Mouse (Mus musculus) CH12.LX (cell line): ENCODE results near the gene Hnrnpa1. TPM values are rescaled to one million over a fixed set of nuclear protein-coding genes. Genes with fewer than 3 reads are reported as not detected.

ENCODE experiments used
- DNase-seq: peaks from one replicate; pipeline ENCODE4 v3.0.0-alpha.2; 2013; ENCODE audit errors: extremely low read depth
- H3K27ac ChIP-seq: 2 replicates; pipeline ENCODE4 v1.5.1; 2012; ENCODE audit warnings: low read depth, mild to moderate bottlenecking, control low read depth, moderate library complexity; ENCODE audit not compliant: insufficient read depth
- H3K27me3 ChIP-seq: replicated peaks from 2 replicates; pipeline ENCODE3; 2012; ENCODE audit warnings: inconsistent platforms
- H3K36me3 ChIP-seq, 2 experiments: replicated peaks in 1 of 2; 2 replicates each; pipeline versions ENCODE3 to v1.6.1; 2012; ENCODE audit warnings: inconsistent platforms in 1 of 2, low read length in 1 of 2, mild to moderate bottlenecking in 1 of 2, mixed read lengths in 1 of 2, moderate library complexity in 1 of 2; ENCODE audit not compliant: control insufficient read depth in 1 of 2, insufficient read depth in 1 of 2
- H3K4me1 ChIP-seq, 2 experiments: 2 replicates each; pipeline ENCODE4 v1.6.1; 2012; ENCODE audit warnings: inconsistent platforms in 1 of 2, moderate library complexity in 1 of 2; ENCODE audit not compliant: insufficient read depth in 2 of 2, control insufficient read depth in 1 of 2
- H3K4me2 ChIP-seq: 2 replicates; pipeline ENCODE4 v1.6.1; 2012; ENCODE audit warnings: low read depth, mild to moderate bottlenecking, control low read depth; ENCODE audit not compliant: poor library complexity, insufficient read depth, severe bottlenecking
- H3K4me3 ChIP-seq, 3 experiments: fragments of 150-350 bp in 1 of 3; sonication (generic) in 1 of 3; replicated peaks in 1 of 3; 2 replicates each; pipeline versions ENCODE3 to v1.5.1; 2011 to 2012; ENCODE audit warnings: low read depth in 2 of 3, low read length in 2 of 3, mild to moderate bottlenecking in 2 of 3, moderate library complexity in 2 of 3, control low read depth in 1 of 3, improper control_type of control experiment in 1 of 3, inconsistent platforms in 1 of 3, mixed read lengths in 1 of 3; ENCODE audit not compliant: poor library complexity in 1 of 3
- H3K79me2 ChIP-seq: replicated peaks from 2 replicates; pipeline ENCODE4 v1.6.1; 2012; ENCODE audit warnings: mild to moderate bottlenecking, moderate library complexity; ENCODE audit not compliant: control insufficient read depth, poor library complexity, insufficient read depth, severe bottlenecking; ENCODE audit errors: extremely low read depth
- H3K9ac ChIP-seq: 2 replicates; pipeline ENCODE4 v1.6.1; 2012; ENCODE audit warnings: low read depth, mild to moderate bottlenecking, control low read depth, moderate library complexity; ENCODE audit not compliant: insufficient read depth
- H3K9me3 ChIP-seq: replicated peaks from 2 replicates; pipeline ENCODE3; 2012; ENCODE audit warnings: low read length, inconsistent platforms, mixed read lengths
- BHLHE40 ChIP-seq: IDR thresholded peaks from 2 replicates; pipeline ENCODE4 v1.6.1; 2011; ENCODE audit warnings: mild to moderate bottlenecking, low read depth, low read length, improper control_type of control experiment
- ELF1 ChIP-seq: IDR thresholded peaks from 2 replicates; pipeline ENCODE4 v1.6.1; 2014; ENCODE audit warnings: low read depth, mild to moderate bottlenecking, inconsistent platforms, low read length, improper control_type of control experiment
- ETS1 ChIP-seq: conservative IDR thresholded peaks from 2 replicates; pipeline ENCODE4 v1.6.1; 2012; ENCODE audit warnings: low read depth, mild to moderate bottlenecking, inconsistent platforms, low read length, improper control_type of control experiment, moderate library complexity
- GABPA ChIP-seq: IDR thresholded peaks from 2 replicates; pipeline ENCODE4 v1.6.1; 2012; ENCODE audit warnings: low read depth, low read length, improper control_type of control experiment, inconsistent platforms; ENCODE audit not compliant: insufficient replicate concordance
- HCFC1 ChIP-seq: IDR thresholded peaks from 2 replicates; pipeline ENCODE4 v1.6.1; 2012; ENCODE audit warnings: low read depth, mild to moderate bottlenecking, inconsistent platforms, low read length, improper control_type of control experiment
- IRF4 ChIP-seq: IDR thresholded peaks from 2 replicates; pipeline ENCODE4 v1.6.1; 2014; ENCODE audit warnings: low read depth, mild to moderate bottlenecking, inconsistent platforms, low read length, improper control_type of control experiment
- JUN ChIP-seq: IDR thresholded peaks from 2 replicates; pipeline ENCODE4 v1.6.1; 2011; ENCODE audit warnings: low read depth, mild to moderate bottlenecking, low read length, improper control_type of control experiment, moderate library complexity; ENCODE audit not compliant: insufficient read depth
- KAT2A ChIP-seq: IDR thresholded peaks from 2 replicates; pipeline ENCODE4 v1.6.1; 2012; ENCODE audit warnings: low read length, improper control_type of control experiment, inconsistent platforms; ENCODE audit not compliant: insufficient replicate concordance
- MAFK ChIP-seq: IDR thresholded peaks from 2 replicates; pipeline ENCODE4 v1.6.1; 2011; ENCODE audit warnings: low read length, improper control_type of control experiment; ENCODE audit not compliant: insufficient replicate concordance
- MEF2A ChIP-seq: IDR thresholded peaks from 2 replicates; pipeline ENCODE4 v1.6.1; 2014; ENCODE audit warnings: low read depth, mild to moderate bottlenecking, inconsistent platforms, low read length, improper control_type of control experiment, borderline replicate concordance
- NELFE ChIP-seq: IDR thresholded peaks from 2 replicates; pipeline ENCODE4 v1.6.1; 2011; ENCODE audit warnings: low read depth, low read length, improper control_type of control experiment
- SIN3A ChIP-seq: IDR thresholded peaks from 2 replicates; pipeline ENCODE4 v1.6.1; 2012; ENCODE audit warnings: low read length, improper control_type of control experiment, inconsistent platforms
- USF1 ChIP-seq: IDR thresholded peaks from 2 replicates; pipeline ENCODE4 v1.6.1; 2014; ENCODE audit warnings: low read depth, mild to moderate bottlenecking, inconsistent platforms, low read length, improper control_type of control experiment
- ZC3H11A ChIP-seq: IDR thresholded peaks from 2 replicates; pipeline ENCODE4 v1.6.1; 2012; ENCODE audit warnings: low read depth, mild to moderate bottlenecking, inconsistent platforms, low read length, improper control_type of control experiment
- ZMIZ1 ChIP-seq: IDR thresholded peaks from 2 replicates; pipeline ENCODE4 v1.6.1; 2012; ENCODE audit warnings: low read depth, mild to moderate bottlenecking, inconsistent platforms, low read length, improper control_type of control experiment
- ZNF384 ChIP-seq: IDR thresholded peaks from 2 replicates; pipeline ENCODE4 v1.6.1; 2012; ENCODE audit warnings: low read depth, low read length, improper control_type of control experiment, inconsistent platforms
- dilution Hi-C: fragments of 300-500 bp; cut with MboI; formaldehyde crosslinking; loops from 2 replicates; pipeline ENCODE4 v1.14.3; 2020; ENCODE audit warnings: low sequenced_read_pairs; ENCODE audit not compliant: extremely low pct_unique_long_range_greater_than_20kb, extremely low pct_ligation_motif_present
- in situ Hi-C: fragments of 300-500 bp; cut with MboI; formaldehyde crosslinking; loops from 3 replicates; pipeline ENCODE4 v1.14.3; 2019; ENCODE audit warnings: low sequenced_read_pairs, low pct_ligation_motif_present, low pct_unique_long_range_greater_than_20kb, mixed read lengths
- polyA plus RNA-seq: library from polyadenylated mRNA; unstranded; fragments of >175 nt; gene quantifications from 2 replicates; pipeline ENCODE4 v1.2.1, GENCODE M21; 2012; ENCODE audit warnings: low read depth; ENCODE audit not compliant: insufficient read length
- total RNA-seq, 2 experiments: library from RNA; depleted of rRNA; stranded (reverse); fragments of 300-350 nt in 1 of 2; fragments of >200 nt in 1 of 2; gene quantifications; 2 replicates each; pipeline ENCODE4 v1.2.3; 2012 to 2014

Gene Hnrnpa1
- total and polyA plus RNA-seq, 3 experiments = 635 to 1,799 (median 757) TPM

DNA sequence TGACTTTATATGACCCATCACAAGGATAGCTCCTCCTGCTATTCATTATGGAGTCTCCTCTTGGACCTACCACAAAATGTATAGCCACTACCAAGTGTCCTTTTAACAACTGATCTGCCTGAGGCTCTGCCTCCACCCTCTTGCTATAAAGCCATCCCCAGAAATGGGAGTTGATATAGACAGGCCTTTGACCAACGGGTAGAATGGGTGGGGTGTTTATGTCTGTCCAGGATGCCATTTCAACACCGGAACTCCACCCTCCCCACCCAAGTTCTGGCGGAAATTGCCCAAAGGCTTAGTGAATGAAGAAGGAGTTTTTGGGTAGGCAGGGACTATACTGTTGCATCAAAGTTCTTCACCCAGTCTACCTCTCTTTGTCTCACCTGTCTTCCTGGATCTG is 12.4 kb downstream of the Hnrnpa1 start:
- H3K36me3 ChIP-seq = peaks cover 12 to 40% of the 10 kb centered on the region in 2 experiments
- H3K4me3 ChIP-seq = no peak overlapping the region
- H3K9ac ChIP-seq = no peak overlapping the region
- no peak overlapping the region for H3K4me2 ChIP-seq
- DNase-seq = no peak
- H3K9me3 ChIP-seq = no peaks in the 10 kb centered on the region
- H3K4me1 ChIP-seq = peaks cover under 1 to 2% of the 10 kb centered on the region in 2 experiments; a peak in 3 of 4 replicates
- no peaks in the 10 kb centered on the region for H3K79me2 ChIP-seq
- dilution Hi-C loops = no loop called here
- in situ Hi-C loops = loop anchor here (5.0 kb wide), 1 partner anchor 55 kb away; no protein-coding TSS in a partner anchor
- no peaks in the 10 kb centered on the region for H3K27me3 ChIP-seq
- TF ChIP-seq USF1 (no peak), MEF2A (no peak), ETS1 (no peak), BHLHE40 (no peak), ZMIZ1 (no peak), JUN (no peak), NELFE (no peak), MAFK (no peak), HCFC1 (no peak), GABPA (no peak), ZNF384 (no peak), IRF4 (no peak)
- no peak overlapping the region for H3K27ac ChIP-seq

DNA sequence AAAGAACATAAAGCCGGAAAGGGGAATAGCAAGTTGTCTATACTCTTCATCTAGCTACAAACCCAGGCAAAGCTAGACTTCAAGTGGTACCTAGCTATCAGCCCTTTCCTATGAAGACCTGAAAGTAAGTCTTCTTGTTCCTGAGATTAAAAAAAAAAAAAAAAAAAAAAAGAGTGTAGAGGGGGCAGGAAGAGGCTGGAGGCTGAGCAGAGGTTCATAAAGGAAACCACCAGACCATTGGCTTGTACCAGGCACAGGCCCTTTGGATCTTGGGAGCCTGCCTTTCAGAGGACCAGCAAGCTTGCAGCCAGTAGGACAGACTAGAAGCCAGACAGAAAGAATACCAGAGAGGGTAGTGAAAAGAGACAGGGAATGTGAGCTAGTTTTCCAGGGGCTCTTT is 13.1 kb downstream of the Hnrnpa1 start:
- H3K36me3 ChIP-seq = peaks cover 6 to 33% of the 10 kb centered on the region in 2 experiments
- no peak for DNase-seq
- H3K4me1 ChIP-seq = peaks cover 7 to 9% of the 10 kb centered on the region in 2 experiments
- H3K9ac ChIP-seq = no peak overlapping the region
- H3K4me2 ChIP-seq = no peak overlapping the region
- in situ Hi-C loops (loop anchor here (5.0 kb wide), 1 partner anchor 54 kb away; no protein-coding TSS in a partner anchor), dilution Hi-C loops (no loop called here)
- no peak overlapping the region for H3K4me3 ChIP-seq
- TF ChIP-seq SIN3A (no peak), MEF2A (no peak), ETS1 (no peak), KAT2A (no peak), ELF1 (no peak), NELFE (no peak), ZC3H11A (no peak), JUN (no peak)
- no peaks in the 10 kb centered on the region for H3K27me3 ChIP-seq
- no peaks in the 10 kb centered on the region for H3K79me2 ChIP-seq
- H3K9me3 ChIP-seq = no peaks in the 10 kb centered on the region
- no peak overlapping the region for H3K27ac ChIP-seq
